Mouse (Mus musculus) megakaryocyte-erythroid progenitor cell, adult 5 weeks (primary cell): ENCODE results near the gene Pcdh17. TPM values are rescaled to one million over a fixed set of nuclear protein-coding genes. Genes with fewer than 3 reads are reported as not detected.

Source experiments
- polyA plus RNA-seq: library from polyadenylated mRNA; stranded (reverse); fragments of >175 nt; gene quantifications from 2 replicates; pipeline ENCODE4 v1.2.3, GENCODE M21; 2012

Pcdh17 gene
- 0.01 TPM in 2 replicates for polyA plus RNA-seq

GRCm38 (mm10) chr14:84443288-84443686 lies at the start of gene Pcdh17:
Gene Pcdh17 (plus strand): TSS chr14:84443563.

